Mouse (Mus musculus) heart, postnatal 0 days (tissue): ENCODE results near the gene Ezr. TPM values are rescaled to one million over a fixed set of nuclear protein-coding genes. Genes with fewer than 3 reads are reported as not detected.

ENCODE experiments used
- ATAC-seq: fragments of 200-750 bp; cut with Nextera tagmentation; 2 replicates; pipeline ENCODE4 v1.8.0; 2017; ENCODE audit warnings: low read depth, moderate number of reproducible peaks, moderate library complexity; ENCODE audit not compliant: insufficient read depth
- DNase-seq: peaks from one replicate; pipeline ENCODE4 v3.0.0-alpha.2; 2016; ENCODE audit warnings: low spot score
- H3K27ac ChIP-seq: fragments of 300-500 bp; sonication (generic); 2 replicates; pipeline ENCODE4 v1.5.1; 2014; ENCODE audit warnings: low read depth, mild to moderate bottlenecking
- H3K27me3 ChIP-seq: fragments of 300-500 bp; sonication (generic); 2 replicates; pipeline ENCODE4 v1.6.1; 2014; ENCODE audit warnings: low read length, mixed read lengths; ENCODE audit not compliant: control insufficient read depth, insufficient read depth
- H3K36me3 ChIP-seq: fragments of 300-500 bp; sonication (generic); replicated peaks from 2 replicates; pipeline ENCODE4 v1.6.1; 2014; ENCODE audit warnings: low read length, mixed read lengths; ENCODE audit not compliant: control insufficient read depth, insufficient read depth
- H3K4me1 ChIP-seq: fragments of 300-500 bp; sonication (generic); 2 replicates; pipeline ENCODE4 v1.6.1; 2014; ENCODE audit warnings: antibody characterized with exemption; ENCODE audit not compliant: control insufficient read depth, insufficient read depth
- H3K4me2 ChIP-seq: fragments of 300-500 bp; sonication (generic); 2 replicates; pipeline ENCODE4 v1.6.1; 2014; ENCODE audit warnings: low read depth, mild to moderate bottlenecking, low read length, moderate library complexity
- H3K4me3 ChIP-seq: fragments of 300-500 bp; sonication (generic); 2 replicates; pipeline ENCODE4 v1.5.1; 2014; ENCODE audit warnings: low read depth, low read length
- H3K9ac ChIP-seq: fragments of 300-500 bp; sonication (generic); replicated peaks from 2 replicates; pipeline ENCODE4 v1.6.1; 2014; ENCODE audit warnings: low read depth, low read length, mixed read lengths
- H3K9me3 ChIP-seq: fragments of 300-500 bp; sonication (generic); replicated peaks from 2 replicates; pipeline ENCODE4 v1.6.1; 2016; ENCODE audit warnings: low read length; ENCODE audit not compliant: control insufficient read depth
- CTCF ChIP-seq: IDR thresholded peaks from 2 replicates; pipeline ENCODE4 v1.5.1; 2016; ENCODE audit warnings: antibody characterized with exemption, control low read depth, low read depth
- EP300 ChIP-seq: IDR thresholded peaks from 2 replicates; pipeline ENCODE4 v1.6.1; 2016; ENCODE audit warnings: antibody characterized with exemption, low read depth
- WGBS: fragments of 180-500 bp; shearing (Covaris S2); extraction: QIAGEN DNeasy Blood & Tissue Kit; methylation state at CpG from one replicate; pipeline ENCODE4 v1.1.7; 2014; 5-methylcytosine and 5-hydroxymethylcytosine counted together
- polyA plus RNA-seq: library from polyadenylated mRNA; unstranded; fragments of >200 nt; fragmentation: Nextera tagmentation; extraction: Ambion mirVana; gene quantifications from 2 replicates; pipeline ENCODE4 v1.2.1, GENCODE M21; 2015
- total RNA-seq: library from RNA; depleted of rRNA; stranded (reverse); fragments of >200 nt; gene quantifications from 2 replicates; pipeline ENCODE4 v1.2.3, GENCODE M21; 2014; ENCODE audit warnings: low replicate concordance

The Ezr gene
- total and polyA plus RNA-seq, 2 experiments from 2014 or later, result 91.3 to 141 TPM

DNA sequence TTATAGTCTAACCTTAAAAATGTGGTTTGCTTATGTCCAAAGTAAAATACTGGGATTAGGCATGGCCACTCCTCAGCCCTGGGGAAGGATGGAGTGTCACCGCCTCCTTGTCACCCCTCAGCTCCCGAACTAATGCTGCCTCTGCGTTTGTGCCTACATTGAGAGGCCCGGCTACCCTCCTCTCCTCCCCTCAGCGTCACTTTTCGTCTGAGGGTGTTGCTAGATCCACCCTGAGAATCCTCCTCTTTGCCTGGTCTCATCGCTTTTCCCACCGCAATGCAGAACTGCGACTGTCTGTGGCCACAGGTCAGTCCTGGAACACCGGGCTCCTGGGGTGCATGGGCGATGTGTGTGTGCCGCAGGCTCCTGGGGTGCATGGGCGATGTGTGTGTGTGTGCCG lies 37.7 kb downstream of the Ezr start:
- Histone ChIP-seq H3K27ac (peak overlapping the region; percentile 60; the same call in 1 of the 2 replicates), H3K4me3 (no peak overlapping the region), H3K9me3 (no peaks in the 10 kb centered on the region), H3K27me3 (no peaks in the 10 kb centered on the region), H3K4me1 (peaks cover 53% of the 10 kb centered on the region), H3K9ac (no peak overlapping the region), H3K4me2 (no peak overlapping the region), H3K36me3 (peaks cover 45% of the 10 kb centered on the region)
- no peak for ATAC-seq
- TF ChIP-seq EP300 (no peak), CTCF (no peak)
- WGBS, result 92% methylated on average over 14 of the region's 14 CpGs
- no peak for DNase-seq

DNA sequence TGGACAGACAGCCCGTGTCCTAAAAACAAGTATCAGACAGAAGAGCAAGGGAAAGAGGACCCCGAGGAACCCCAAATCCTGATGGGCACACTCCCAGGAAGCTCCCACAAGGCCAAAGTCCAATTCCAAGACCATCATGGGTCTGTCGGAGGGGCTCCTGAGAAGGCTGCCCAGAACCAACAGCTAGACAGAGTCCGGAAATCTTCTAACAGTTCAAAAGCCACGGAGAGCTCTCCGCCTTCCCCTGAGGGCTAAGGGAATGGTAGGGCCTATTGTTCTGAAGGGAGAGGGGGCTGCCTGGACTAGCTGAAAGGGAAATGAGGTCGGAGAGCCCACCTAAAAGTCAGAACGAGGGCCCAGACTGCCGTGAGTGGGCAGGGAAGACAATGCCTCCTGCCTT lies 38.2 kb downstream of the Ezr start:
- Histone ChIP-seq H3K4me1 (peaks cover 50% of the 10 kb centered on the region), H3K36me3 (peaks cover 50% of the 10 kb centered on the region), H3K9ac (no peak overlapping the region), H3K9me3 (no peaks in the 10 kb centered on the region), H3K27me3 (no peaks in the 10 kb centered on the region), H3K4me3 (no peak overlapping the region), H3K27ac (peak overlapping the region; percentile 60; the same call in 1 of the 2 replicates), H3K4me2 (no peak overlapping the region)
- 64% methylated on average over 9 of the region's 9 CpGs for WGBS
- DNase-seq, result peak; percentile 1
- ATAC-seq, result no peak
- TF ChIP-seq EP300 (no peak), CTCF (no peak)

DNA sequence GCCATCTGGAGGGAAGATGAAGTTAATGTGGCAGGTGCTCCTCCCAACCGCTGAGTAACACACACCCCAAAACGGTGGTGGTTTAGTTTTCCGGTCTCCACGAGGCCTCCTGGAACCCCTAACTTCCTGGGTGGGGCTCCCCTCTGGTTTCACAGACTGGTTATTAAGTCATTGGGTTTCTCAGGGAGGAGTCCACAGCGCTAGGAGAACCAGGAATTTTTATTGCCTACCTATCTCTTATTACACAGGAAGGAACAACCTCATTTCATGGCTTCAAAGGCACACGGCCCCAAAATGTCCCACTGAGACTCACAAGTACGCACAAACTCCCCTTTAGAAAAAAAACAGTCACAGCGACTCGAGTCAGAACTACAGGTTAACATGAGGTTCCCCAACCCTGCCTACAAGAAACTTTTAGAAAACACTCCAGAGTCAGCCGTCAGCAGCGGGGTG lies 38.8 kb downstream of the Ezr start:
- no peak for ATAC-seq
- peaks cover 55% of the 10 kb centered on the region for H3K36me3 ChIP-seq
- H3K27me3 ChIP-seq, result no peaks in the 10 kb centered on the region
- DNase-seq, result no peak
- WGBS, result 65% methylated on average over 11 of the region's 11 CpGs
- no peak overlapping the region for H3K4me2 ChIP-seq
- TF ChIP-seq CTCF (no peak), EP300 (no peak)
- H3K9me3 ChIP-seq, result no peaks in the 10 kb centered on the region
- H3K4me3 ChIP-seq, result no peak overlapping the region
- H3K4me1 ChIP-seq, result peaks cover 45% of the 10 kb centered on the region
- no peak overlapping the region for H3K9ac ChIP-seq
- H3K27ac ChIP-seq, result peak overlapping the region; percentile 60; the same call in 1 of the 2 replicates

DNA sequence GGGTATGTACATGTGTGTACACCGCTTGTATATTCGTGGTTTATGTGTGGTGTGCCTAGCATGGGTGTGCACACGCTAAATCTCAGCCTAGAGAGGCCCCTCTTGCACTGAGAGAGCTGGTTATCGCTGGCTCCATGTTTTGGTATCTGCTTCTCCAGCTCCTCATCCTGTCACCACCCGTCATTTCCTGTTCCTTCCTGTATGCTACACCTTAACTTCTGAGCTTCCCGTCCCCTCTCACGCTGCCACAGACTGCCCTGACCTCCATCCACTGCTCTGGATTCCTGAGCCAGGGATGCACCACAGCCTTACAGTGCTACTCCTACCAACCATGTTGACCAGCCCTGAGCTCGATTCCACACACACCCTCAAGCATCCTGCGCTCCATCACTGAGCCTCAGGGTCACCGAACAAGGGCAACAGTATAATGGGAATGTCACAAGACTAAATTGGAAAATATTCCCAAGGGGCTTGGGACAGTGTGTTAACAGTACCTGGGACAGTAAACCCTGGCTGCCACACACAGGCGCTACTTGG lies 39.5 kb downstream of the Ezr start:
- peaks cover 62% of the 10 kb centered on the region for H3K36me3 ChIP-seq
- H3K27ac ChIP-seq, result peak overlapping the region; percentile 40; the same call in 1 of the 2 replicates
- H3K4me3 ChIP-seq, result no peak overlapping the region
- 64% methylated on average over 11 of the region's 11 CpGs for WGBS
- ATAC-seq (no peak), DNase-seq (no peak)
- H3K9ac ChIP-seq, result no peak overlapping the region
- H3K27me3 ChIP-seq, result no peaks in the 10 kb centered on the region
- H3K9me3 ChIP-seq, result no peaks in the 10 kb centered on the region
- H3K4me1 ChIP-seq, result peaks cover 38% of the 10 kb centered on the region
- H3K4me2 ChIP-seq, result no peak overlapping the region
- no peak for TF ChIP-seq CTCF
- no peak for TF ChIP-seq EP300

DNA sequence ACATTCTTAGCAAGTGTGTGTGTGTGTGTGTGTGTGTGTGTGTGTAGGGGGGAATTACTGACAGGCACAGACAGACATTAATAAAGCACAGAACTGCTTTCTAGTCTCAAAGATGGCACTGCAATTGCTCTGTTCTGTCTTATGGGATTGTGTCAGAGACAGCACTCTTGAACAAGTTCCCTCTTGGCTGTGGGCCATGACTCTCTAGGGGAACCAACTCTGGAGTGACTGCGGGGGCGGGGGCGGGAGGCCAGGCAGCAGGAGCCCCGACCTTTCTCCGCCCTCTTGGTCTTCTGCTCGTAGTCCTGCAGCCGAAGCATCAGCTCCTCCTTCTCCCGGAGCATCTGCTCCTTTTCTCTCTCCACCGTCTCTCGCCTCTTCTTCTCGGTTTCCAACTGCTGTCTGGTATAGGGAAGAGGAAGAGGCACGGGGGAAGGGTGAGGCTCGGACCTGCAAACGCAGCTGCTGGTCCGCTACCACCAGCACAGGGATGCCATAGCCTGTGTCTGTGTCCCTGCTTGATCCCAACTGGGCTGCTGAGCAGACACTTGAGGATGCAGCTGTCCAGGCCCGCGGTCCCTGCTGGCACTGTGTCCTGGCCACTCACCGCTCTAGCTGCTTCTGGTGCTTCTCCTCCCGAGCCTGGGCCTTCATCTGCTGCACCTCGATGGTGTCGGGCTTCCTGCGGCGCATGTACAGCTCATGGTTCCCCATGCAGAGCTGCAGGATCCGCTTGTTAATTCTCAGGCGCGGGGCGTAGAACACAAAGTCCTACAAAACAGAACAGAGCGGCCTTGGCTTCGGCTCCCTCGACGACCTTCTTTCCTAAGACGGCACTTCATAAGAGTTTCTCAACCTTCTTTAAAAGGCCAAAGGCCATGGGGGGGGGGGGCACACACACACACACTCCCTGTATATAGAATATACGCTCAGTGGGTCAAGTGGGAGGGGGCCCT lies 40.2 kb downstream of the Ezr start:
- no peaks in the 10 kb centered on the region for H3K27me3 ChIP-seq
- H3K4me2 ChIP-seq, result no peak overlapping the region
- peak; percentile 61 for DNase-seq
- H3K36me3 ChIP-seq, result peaks cover 69% of the 10 kb centered on the region
- H3K4me3 ChIP-seq, result no peak overlapping the region
- no peaks in the 10 kb centered on the region for H3K9me3 ChIP-seq
- TF ChIP-seq CTCF (no peak), EP300 (no peak)
- H3K9ac ChIP-seq, result no peak overlapping the region
- 38% methylated on average over 33 of the region's 33 CpGs for WGBS
- peak overlapping the region; percentile 40; the same call in 1 of the 2 replicates for H3K27ac ChIP-seq
- peak; percentile 36 for ATAC-seq
- H3K4me1 ChIP-seq, result peaks cover 33% of the 10 kb centered on the region
